Mouse (Mus musculus) hindbrain, embryonic 12.5 days (tissue): ENCODE measurements at regions not wholly inside any gene's neighbourhood (a gene's known extent, or its start where the extent isn't known, plus 50 kb on each side); places are given as distances from the start of the nearest gene placed in this dataset.

ENCODE experiments used
- ATAC-seq: fragments of 200-750 bp; cut with Nextera tagmentation; 2 replicates; pipeline ENCODE4 v1.8.0; 2017; ENCODE audit warnings: moderate TSS enrichment; ENCODE audit not compliant: low FRiP score
- H3K27ac ChIP-seq: fragments of 300-500 bp; sonication (generic); 2 replicates; pipeline ENCODE4 v1.5.1; 2016; ENCODE audit warnings: mild to moderate bottlenecking
- H3K27me3 ChIP-seq: fragments of 300-500 bp; sonication (generic); 2 replicates; pipeline ENCODE4 v1.6.1; 2016; ENCODE audit warnings: mild to moderate bottlenecking
- H3K36me3 ChIP-seq: fragments of 300-500 bp; sonication (generic); 2 replicates; pipeline ENCODE4 v1.6.1; 2016; ENCODE audit warnings: mild to moderate bottlenecking
- H3K4me1 ChIP-seq: fragments of 300-500 bp; sonication (generic); 2 replicates; pipeline ENCODE4 v1.6.1; 2016
- H3K4me2 ChIP-seq: fragments of 300-500 bp; sonication (generic); replicated peaks from 2 replicates; pipeline ENCODE4 v1.6.1; 2016; ENCODE audit warnings: mild to moderate bottlenecking
- H3K4me3 ChIP-seq: fragments of 300-500 bp; sonication (generic); 2 replicates; pipeline ENCODE4 v1.5.1; 2016; ENCODE audit warnings: mild to moderate bottlenecking
- H3K9ac ChIP-seq: fragments of 300-500 bp; sonication (generic); 2 replicates; pipeline ENCODE4 v1.6.1; 2016; ENCODE audit warnings: mild to moderate bottlenecking, moderate library complexity
- H3K9me3 ChIP-seq: fragments of 300-500 bp; sonication (generic); replicated peaks from 2 replicates; pipeline ENCODE4 v1.6.1; 2016; ENCODE audit warnings: mild to moderate bottlenecking
- WGBS: fragments of 180-500 bp; shearing (Covaris S2); methylation state at CpG from one replicate; pipeline ENCODE4 v1.1.7; 2016; 5-methylcytosine and 5-hydroxymethylcytosine counted together

DNA sequence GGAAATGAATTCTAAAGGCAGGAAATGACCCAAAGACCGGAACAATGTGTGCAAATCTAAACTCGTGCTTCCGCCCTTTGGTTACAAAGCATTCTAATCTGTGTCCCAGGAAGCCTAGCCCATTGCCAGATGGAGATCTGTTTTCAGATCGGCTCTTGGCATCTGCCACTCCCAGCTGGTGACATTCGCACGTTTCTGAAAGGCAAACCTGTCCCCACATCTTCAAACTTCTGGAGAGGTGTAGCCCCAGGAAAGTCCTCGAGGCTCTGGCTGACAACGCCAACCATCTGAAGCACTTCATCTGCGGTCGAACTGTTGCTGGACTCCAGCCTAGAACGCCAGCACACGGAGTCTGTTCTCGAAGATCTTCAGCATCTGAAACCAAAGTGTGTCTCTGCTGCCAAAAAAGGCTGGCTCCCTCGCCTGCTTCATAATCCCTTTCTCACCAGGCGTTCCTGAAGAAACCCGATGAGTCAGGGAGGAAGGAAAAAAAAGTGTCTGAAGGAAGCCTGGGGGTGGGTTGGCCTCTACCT, 73.2 kb upstream of the Map4k3 start:
- Histone ChIP-seq H3K36me3 (no peaks in the 10 kb centered on the region), H3K9ac (no peak overlapping the region), H3K4me2 (no peak overlapping the region; the same call in 1 of the 2 replicates), H3K4me1 (peaks cover 7% of the 10 kb centered on the region; the same call in 1 of the 2 replicates), H3K9me3 (no peaks in the 10 kb centered on the region; the same call in 1 of the 2 replicates), H3K4me3 (no peak overlapping the region), H3K27ac (no peak overlapping the region), H3K27me3 (no peaks in the 10 kb centered on the region)
- ATAC-seq: no peak
- 53% methylated on average over 16 of the region's 16 CpGs for WGBS

DNA sequence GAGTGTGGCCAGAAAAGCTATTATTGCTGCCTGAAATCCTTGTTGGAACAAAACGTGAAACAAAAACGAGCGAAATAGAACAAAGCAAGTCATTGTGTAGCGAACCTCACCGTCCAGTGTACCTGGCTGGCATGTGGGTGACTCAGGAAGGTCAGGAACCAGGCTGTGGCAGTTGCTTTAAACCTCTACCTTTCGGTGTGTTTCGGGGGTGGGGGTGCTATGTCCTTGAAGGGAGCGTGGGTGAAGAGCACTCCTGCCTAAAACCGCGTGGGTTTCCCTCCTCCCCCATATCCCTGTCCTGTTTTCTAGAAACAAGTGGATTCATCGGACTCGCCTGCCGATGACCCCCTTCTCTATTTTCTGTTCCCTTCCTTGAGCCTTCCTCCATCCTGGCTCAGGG, 72.6 kb upstream of the Map4k3 start:
- Histone ChIP-seq H3K4me2 (no peak overlapping the region; the same call in 1 of the 2 replicates), H3K36me3 (no peaks in the 10 kb centered on the region), H3K4me3 (no peak overlapping the region), H3K9me3 (no peaks in the 10 kb centered on the region; the same call in 1 of the 2 replicates), H3K9ac (no peak overlapping the region), H3K27ac (no peak overlapping the region), H3K27me3 (no peaks in the 10 kb centered on the region), H3K4me1 (peaks cover 7% of the 10 kb centered on the region; the same call in 1 of the 2 replicates)
- 79% methylated on average over 13 of the region's 13 CpGs for WGBS
- ATAC-seq: no peak

DNA sequence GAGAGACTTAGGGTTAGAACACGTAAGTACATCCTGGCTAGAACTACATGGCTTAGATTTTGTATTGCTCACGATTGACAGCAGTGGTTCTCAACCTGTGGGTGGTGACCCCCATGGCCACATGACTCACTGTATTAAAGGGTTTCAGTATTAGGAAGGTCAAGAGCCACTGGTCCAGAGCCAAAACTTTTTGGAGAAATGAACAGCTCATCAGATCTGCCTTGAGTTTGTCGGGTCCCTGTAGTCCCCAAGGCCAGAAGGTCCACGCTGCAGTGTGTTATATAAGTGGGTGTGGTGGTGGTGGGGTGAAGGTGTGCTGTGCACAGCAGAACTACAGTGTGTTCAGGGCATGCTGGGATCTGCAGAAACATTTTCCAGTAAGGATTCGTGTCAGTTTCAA, 72.2 kb upstream of the Map4k3 start:
- no peaks in the 10 kb centered on the region; the same call in 1 of the 2 replicates for H3K9me3 ChIP-seq
- WGBS: 77% methylated on average over 5 of the region's 5 CpGs
- no peaks in the 10 kb centered on the region for H3K36me3 ChIP-seq
- H3K4me1 ChIP-seq: peaks cover 7% of the 10 kb centered on the region; the same call in 1 of the 2 replicates
- no peak overlapping the region for H3K9ac ChIP-seq
- ATAC-seq: no peak
- no peak overlapping the region for H3K4me2 ChIP-seq
- H3K27ac ChIP-seq: no peak overlapping the region
- H3K4me3 ChIP-seq: no peak overlapping the region
- H3K27me3 ChIP-seq: no peaks in the 10 kb centered on the region

DNA sequence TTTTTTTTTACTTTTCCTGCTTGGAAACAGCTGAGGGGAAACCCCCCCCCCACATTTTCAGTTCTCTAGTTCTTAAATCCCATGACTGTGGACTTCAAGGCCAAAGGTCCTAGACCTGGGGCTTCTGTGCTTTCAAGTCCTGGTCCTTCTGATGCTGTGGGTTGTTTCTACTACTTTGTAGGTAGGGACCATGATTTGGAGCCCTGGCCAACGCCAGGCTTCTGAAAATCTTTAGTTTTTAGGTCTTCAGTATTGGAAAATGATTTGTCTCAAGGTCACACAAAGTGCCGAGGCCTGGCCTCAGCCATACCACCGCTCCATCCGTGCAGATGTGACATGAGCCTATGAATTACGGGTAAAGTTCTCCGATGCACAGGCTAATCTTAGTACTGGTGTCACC, 70.8 kb upstream of the Map4k3 start:
- no peak overlapping the region for H3K4me2 ChIP-seq
- H3K9me3 ChIP-seq: no peaks in the 10 kb centered on the region; the same call in 1 of the 2 replicates
- no peak for ATAC-seq
- H3K4me1 ChIP-seq: peaks cover 7% of the 10 kb centered on the region; the same call in 1 of the 2 replicates
- H3K27me3 ChIP-seq: no peaks in the 10 kb centered on the region
- no peak overlapping the region for H3K9ac ChIP-seq
- no peak overlapping the region for H3K4me3 ChIP-seq
- WGBS: 89% methylated on average over 6 of the region's 6 CpGs
- H3K36me3 ChIP-seq: no peaks in the 10 kb centered on the region
- no peak overlapping the region for H3K27ac ChIP-seq

DNA sequence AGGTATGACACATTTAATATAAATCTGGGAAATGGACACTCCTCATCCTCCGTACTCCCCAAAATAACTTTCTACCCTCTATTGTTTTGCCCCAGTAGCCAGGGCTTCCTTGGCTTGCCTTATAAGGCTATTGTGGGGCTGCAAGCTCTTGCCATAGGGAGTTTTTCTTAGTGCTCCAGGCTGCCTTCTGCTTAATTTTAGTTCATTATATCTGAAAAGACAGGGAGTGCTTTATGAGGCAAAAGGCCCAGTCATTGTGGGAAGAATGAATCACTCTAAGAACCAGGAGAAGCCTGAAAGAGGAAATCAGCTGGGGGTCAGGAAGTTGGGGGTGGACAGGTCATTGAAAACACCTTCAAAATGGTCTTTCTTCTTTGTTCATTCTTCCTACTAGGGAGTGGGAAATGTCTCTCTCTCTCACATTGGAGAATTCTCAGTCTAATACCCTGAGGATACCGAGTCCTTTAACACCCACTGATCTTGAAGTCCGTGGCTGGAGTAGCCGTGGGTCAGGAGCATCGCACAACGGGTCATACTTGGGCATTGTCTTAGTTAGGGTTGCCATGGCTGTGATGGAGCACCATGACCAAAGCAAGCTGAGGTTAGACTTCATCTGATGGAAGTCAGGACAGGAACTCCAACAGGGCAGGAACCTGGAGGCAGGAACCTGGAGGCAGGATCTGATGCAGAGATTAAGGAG, 70.1 kb upstream of the Map4k3 start:
- no peak for ATAC-seq
- no peak overlapping the region for H3K4me2 ChIP-seq
- no peaks in the 10 kb centered on the region; the same call in 1 of the 2 replicates for H3K9me3 ChIP-seq
- WGBS: 80% methylated on average over 6 of the region's 6 CpGs
- no peaks in the 10 kb centered on the region for H3K27me3 ChIP-seq
- no peak overlapping the region for H3K4me3 ChIP-seq
- no peak overlapping the region for H3K27ac ChIP-seq
- H3K4me1 ChIP-seq: peaks cover 7% of the 10 kb centered on the region; the same call in 1 of the 2 replicates
- no peak overlapping the region for H3K9ac ChIP-seq
- no peaks in the 10 kb centered on the region for H3K36me3 ChIP-seq

DNA sequence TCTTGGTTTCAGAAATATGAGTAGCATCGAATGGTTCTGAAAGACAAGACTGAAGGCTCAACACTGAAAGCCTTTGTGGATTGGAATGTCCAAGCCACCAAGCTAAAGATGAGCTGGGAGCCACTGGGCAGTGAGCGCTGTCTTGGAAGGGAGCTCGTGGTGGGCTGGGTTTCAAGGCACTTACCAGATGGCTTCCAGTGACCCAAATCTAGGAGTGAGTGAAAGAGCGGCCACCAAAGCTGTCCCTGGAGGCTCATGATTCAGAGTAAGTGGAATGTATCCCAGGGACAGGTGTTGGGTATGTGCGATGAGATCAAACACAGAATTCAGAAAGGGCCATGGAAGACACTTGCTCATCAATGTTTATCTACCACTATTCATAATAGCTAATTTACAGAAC, 68.5 kb upstream of the Map4k3 start:
- Histone ChIP-seq H3K9ac (no peak overlapping the region), H3K27ac (no peak overlapping the region), H3K4me2 (no peak overlapping the region), H3K4me1 (peaks cover 7% of the 10 kb centered on the region; the same call in 1 of the 2 replicates), H3K4me3 (no peak overlapping the region), H3K36me3 (no peaks in the 10 kb centered on the region), H3K27me3 (no peaks in the 10 kb centered on the region), H3K9me3 (no peaks in the 10 kb centered on the region; the same call in 1 of the 2 replicates)
- ATAC-seq: no peak
- WGBS: 83% methylated on average over 5 of the region's 5 CpGs

DNA sequence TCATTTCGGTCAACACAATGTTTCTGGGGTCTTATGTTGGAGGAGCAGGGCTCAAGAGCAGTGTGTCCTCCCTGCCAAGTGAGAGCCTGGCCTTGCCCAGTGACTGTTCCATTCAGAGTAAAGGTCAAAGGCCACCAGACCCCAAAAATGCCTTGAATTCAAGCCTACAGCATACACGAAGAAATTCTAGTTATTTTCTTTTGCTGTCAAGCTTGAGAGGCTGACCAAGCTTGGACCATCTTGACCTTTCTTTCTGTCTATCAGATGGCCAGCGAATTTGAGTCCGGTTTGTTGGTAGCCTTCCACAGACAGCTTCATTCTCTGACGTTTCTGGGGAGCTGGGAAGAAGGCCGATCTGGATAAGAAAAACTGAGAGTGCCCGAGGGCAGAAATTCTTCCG, 68.1 kb upstream of the Map4k3 start:
- no peaks in the 10 kb centered on the region; the same call in 1 of the 2 replicates for H3K9me3 ChIP-seq
- peaks cover 4% of the 10 kb centered on the region; the same call in 1 of the 2 replicates for H3K4me1 ChIP-seq
- no peak overlapping the region for H3K4me2 ChIP-seq
- H3K27ac ChIP-seq: no peak overlapping the region
- H3K9ac ChIP-seq: no peak overlapping the region
- H3K4me3 ChIP-seq: no peak overlapping the region
- WGBS: 84% methylated on average over 8 of the region's 8 CpGs
- H3K27me3 ChIP-seq: no peaks in the 10 kb centered on the region
- no peak for ATAC-seq
- no peaks in the 10 kb centered on the region for H3K36me3 ChIP-seq

DNA sequence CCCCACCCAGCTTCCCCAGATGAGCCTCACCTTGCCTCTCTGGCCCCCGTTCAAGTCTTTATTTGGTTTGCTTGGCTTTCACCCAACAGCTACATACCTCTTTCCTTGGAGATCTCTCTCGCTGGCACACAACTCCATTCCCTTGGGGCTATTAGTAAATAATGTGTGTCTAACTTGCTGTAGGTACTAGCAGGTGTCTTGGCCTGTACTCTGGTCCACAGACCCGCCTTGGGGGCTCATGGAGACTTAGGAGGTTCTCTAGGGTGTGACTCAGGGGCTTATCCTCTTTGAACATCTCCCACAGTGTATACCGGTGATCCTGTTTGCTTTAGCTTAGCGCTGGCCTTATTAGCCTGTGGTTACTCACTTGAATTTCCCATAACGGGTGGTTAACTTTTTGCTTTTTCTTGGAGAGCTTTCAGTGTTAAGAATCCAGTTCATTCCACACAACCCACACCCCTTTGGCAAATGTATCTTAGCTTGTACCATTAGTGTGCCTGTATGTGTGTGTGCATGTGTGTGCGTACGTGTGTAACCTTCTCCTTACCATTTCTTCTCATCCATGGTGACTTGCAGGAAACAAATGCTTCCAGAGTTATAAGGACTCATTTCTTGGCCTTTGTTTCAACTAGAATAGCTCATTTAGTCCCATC, 67.3 kb upstream of the Map4k3 start:
- Histone ChIP-seq H3K27me3 (no peaks in the 10 kb centered on the region), H3K4me3 (no peak overlapping the region), H3K4me1 (no peaks in the 10 kb centered on the region), H3K36me3 (no peaks in the 10 kb centered on the region), H3K27ac (no peak overlapping the region), H3K9ac (no peak overlapping the region), H3K9me3 (no peaks in the 10 kb centered on the region; the same call in 1 of the 2 replicates), H3K4me2 (no peak overlapping the region)
- ATAC-seq: no peak
- 84% methylated on average over 8 of the region's 8 CpGs for WGBS

DNA sequence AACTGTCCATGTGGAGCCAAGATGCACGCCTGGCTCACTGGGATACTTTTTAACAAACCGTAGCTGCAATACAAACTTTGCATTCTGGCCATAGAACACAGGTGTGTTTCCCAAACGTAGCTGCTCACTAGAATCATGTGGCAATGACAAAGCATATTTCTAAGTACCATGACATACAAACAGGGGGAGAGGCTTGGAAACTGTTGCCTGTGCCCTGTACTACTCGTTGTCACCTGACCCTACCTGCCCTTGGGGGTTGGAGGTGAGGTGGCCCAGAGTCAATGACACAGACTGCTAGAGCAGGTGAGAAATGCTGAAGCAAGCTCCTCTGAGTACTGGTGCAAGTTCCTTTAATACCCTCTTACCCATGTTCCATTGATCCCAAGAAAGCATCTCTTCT, 64.3 kb upstream of the Map4k3 start:
- H3K27me3 ChIP-seq: no peaks in the 10 kb centered on the region
- no peak overlapping the region for H3K9ac ChIP-seq
- no peak for ATAC-seq
- no peaks in the 10 kb centered on the region for H3K9me3 ChIP-seq
- 87% methylated on average over 4 of the region's 4 CpGs for WGBS
- no peak overlapping the region for H3K27ac ChIP-seq
- H3K4me3 ChIP-seq: no peak overlapping the region
- H3K4me2 ChIP-seq: no peak overlapping the region
- no peaks in the 10 kb centered on the region for H3K4me1 ChIP-seq
- no peaks in the 10 kb centered on the region for H3K36me3 ChIP-seq

DNA sequence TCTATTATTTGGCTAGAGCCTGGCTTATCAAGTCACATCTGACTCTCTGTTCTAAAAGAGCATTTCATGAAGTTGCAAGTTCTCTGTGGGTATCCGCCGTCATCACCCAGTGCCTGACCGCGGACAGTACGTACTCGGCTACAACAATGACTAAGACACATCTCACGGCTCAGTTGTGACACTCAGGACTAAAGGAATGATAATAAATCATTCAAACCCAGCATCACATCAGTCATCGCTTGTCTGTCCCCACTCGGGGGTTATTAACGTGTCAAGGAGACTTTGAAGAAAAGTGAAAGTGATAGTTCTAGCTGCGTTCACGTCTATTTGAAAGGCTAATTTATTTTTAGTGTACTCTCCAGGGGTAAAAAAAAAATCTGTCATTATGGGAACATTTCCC, 61.4 kb upstream of the Map4k3 start:
- ATAC-seq: no peak
- WGBS: 59% methylated on average over 12 of the region's 12 CpGs
- no peak overlapping the region for H3K4me3 ChIP-seq
- H3K9ac ChIP-seq: no peak overlapping the region
- H3K27ac ChIP-seq: no peak overlapping the region
- no peak overlapping the region for H3K4me2 ChIP-seq
- H3K9me3 ChIP-seq: no peaks in the 10 kb centered on the region
- no peaks in the 10 kb centered on the region for H3K4me1 ChIP-seq
- H3K27me3 ChIP-seq: no peaks in the 10 kb centered on the region
- H3K36me3 ChIP-seq: no peaks in the 10 kb centered on the region

DNA sequence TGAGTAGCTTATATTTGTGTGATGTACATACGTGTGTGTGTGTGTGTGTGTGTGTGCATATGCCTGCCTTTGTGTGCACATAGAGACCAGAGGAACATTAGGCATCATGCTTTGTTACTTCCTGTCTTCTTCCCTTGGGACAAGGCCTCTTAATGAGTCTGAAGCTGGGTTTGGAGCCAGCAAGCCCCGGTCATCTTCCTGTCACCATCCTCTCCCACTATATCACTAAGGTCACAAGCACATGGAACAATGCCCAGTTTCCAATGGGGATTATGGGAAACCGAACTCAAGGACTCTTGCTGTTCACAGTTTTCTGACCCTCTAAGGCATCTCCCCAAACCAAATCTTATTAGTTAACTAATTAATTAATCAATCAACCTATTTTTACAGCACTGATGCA, 60.7 kb upstream of the Map4k3 start:
- Histone ChIP-seq H3K27ac (no peak overlapping the region), H3K4me3 (no peak overlapping the region), H3K9me3 (no peaks in the 10 kb centered on the region), H3K9ac (no peak overlapping the region), H3K36me3 (no peaks in the 10 kb centered on the region), H3K27me3 (no peaks in the 10 kb centered on the region), H3K4me2 (no peak overlapping the region), H3K4me1 (no peaks in the 10 kb centered on the region)
- ATAC-seq: no peak
- 85% methylated on average over 3 of the region's 3 CpGs for WGBS

DNA sequence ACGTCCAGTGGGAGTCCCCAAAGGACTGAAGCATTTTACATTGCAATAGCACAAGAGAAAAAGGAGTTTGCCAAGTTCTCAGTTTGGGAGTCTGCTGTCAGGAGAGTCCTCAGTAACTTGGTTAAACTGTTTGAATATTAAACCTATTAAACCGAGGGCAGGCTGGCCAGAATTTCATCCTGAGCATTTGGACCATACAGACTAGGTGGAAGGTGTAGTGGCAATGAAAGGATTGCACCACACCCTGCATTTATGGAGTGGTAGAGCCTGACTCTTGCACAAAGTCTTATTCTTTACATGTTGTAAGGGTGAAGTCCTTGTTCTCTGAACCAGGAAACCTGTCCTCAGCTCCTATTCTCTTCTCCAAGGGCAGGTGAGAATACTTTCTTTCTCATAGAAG, 58.6 kb upstream of the Map4k3 start:
- H3K27me3 ChIP-seq: no peaks in the 10 kb centered on the region
- 71% methylated on average over 2 of the region's 2 CpGs for WGBS

More for the DNA sequence above, 58.6 kb upstream of the Map4k3 start:
- Histone ChIP-seq H3K4me2 (no peak overlapping the region), H3K4me1 (no peaks in the 10 kb centered on the region), H3K27ac (no peak overlapping the region), H3K36me3 (no peaks in the 10 kb centered on the region), H3K9me3 (no peaks in the 10 kb centered on the region), H3K9ac (no peak overlapping the region), H3K4me3 (no peak overlapping the region)
- ATAC-seq: no peak
